Mouse (Mus musculus) heart, adult 18-20 months (tissue): Measurements from ENCODE around the gene Taok1. TPM values are rescaled to one million over a fixed set of nuclear protein-coding genes. Genes with fewer than 3 reads are reported as not detected.
A peak's percentile ranks its signal among the peaks of the same experiment; 100 is the strongest.
"Not testable (repeated sequence)": the region's sequence is repeated elsewhere in the genome, so short reads cannot be mapped to it uniquely, and the experiment has no call there.

Experiments
- DNase-seq, 2 experiments: peaks; one replicate each; pipeline ENCODE4 v3.0.0; 2021 to 2022; ENCODE audit warnings: mixed read lengths in 1 of 2
- long read RNA-seq, 2 experiments: library from polyadenylated mRNA; stranded (forward); transcript quantifications; one replicate each; pipeline ENCODE4 v2.0.0; 2021
- total RNA-seq, 2 experiments: library from RNA; stranded (reverse); gene quantifications; 2 replicates each; pipeline ENCODE4 v1.2.3; 2021

The Taok1 gene
- 10 to 100 TPM; 53.3 to 54.0 TPM for total RNA-seq
- long read RNA-seq, experiment 1, full-length matches to known transcripts = 1 of 7 reads
- long read RNA-seq, experiment 1, partial matches to known transcripts = 0 of 7 reads
- long read RNA-seq, experiment 1, other reads (novel, unspliced or antisense) = 6 of 7 reads
- long read RNA-seq, experiment 2, full-length matches to known transcripts = 2 of 5 reads
- long read RNA-seq, experiment 2, partial matches to known transcripts = 0 of 5 reads
- long read RNA-seq, experiment 2, other reads (novel, unspliced or antisense) = 3 of 5 reads

DNA sequence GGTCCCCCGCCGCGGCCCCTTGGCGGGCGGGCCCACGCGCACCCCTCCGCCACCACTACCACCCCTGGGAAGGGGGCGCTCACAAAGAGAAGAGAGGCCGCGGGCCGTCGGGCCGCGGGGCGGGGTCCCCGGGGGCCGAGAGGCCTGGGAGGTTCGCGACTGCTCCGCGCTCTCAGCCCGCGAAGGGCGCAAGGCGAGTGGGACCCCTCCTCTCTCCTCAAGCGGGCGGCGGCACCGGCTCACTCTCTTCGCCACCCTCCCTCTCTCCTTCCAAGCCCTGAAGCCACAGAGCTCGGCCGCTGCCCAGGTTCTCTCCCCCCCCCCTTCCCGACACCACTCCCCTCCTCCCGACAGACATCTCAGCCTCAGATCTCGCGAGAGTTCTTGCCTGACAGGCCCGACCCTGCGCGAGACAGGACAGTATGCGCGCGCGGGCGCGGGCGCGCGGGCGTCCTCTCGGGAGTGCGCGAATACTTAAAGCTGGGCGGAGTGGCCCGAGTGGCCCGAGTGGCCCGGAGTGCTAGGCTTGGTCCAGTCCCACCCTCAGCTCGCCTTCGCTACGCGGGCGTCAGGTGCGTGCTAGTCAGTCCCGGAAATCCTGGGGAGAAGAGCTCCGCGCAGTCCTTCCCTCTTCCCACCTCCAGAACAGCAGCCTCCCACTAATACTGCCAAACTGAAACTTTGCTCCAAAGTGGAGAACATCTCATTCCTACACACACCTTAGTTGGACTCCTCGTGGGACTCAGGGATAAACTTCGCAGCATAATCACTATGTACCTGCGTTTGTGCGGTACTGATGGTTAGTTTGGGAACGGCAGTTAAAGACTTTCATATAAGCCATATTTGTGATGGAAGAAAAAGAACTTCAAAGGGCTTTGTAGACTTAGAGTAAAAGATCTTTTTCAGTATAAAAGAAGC lies at the start of gene Taok1:
Gene Taok1, minus strand, starts transcription at position 278 of the 918 bp plus-strand sequence.
- peak; percentile 97 to 98 for DNase-seq

DNA sequence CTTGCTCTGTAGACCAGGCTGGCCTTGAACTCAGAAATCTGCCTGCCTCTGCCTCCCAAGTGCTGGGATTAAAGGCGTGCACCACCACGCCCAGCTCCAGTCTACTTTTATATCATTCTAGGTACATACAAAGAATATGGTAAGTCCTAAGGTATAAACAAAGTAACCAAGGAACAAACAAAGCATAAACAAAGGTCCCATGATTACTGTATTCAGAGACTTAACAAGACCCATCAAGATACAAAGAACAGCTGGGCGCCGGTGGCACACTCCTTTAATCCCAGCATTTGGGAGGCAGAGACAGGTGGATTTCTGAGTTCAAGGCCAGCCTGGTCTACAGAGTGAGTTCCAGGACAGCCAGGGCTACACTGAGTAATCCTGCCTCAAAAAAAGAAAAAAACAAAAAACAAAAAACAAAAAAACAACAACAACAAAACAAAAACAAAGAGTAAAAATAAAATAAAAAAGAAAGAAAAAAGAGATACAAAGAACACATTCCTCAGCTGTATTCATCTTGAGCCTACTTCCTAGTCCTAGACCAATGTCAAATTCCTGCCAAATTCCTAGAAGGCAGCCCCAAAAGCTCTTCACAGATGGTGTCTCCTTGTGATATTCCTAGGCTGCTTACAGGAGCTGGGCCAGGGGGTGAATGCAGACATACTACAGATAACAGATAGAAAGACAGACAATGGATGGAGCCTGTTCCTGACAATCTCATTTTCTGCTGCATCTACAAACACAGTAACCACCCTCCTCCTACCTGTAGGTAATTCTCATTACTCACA lies 46.0 kb upstream of the Taok1 start:
- not testable (repeated sequence) for DNase-seq

DNA sequence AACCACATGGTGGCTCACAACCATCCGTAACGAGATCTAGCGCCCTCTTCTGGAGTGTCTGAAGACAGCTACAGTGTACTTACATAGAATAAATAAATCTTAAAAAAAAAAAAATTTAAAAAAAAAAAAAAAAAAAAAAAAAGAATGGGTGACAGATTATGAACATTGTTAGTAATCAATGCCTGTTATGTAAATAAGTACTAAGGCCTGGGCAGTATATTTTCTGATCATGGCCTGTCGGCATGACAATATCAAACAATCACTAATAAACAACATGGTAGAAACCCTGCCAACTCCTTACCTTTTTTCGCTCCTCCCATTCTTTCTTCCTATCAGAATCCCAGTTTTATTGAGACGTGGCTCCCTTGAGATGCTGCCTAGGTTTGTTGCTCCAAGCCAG lies 44.9 kb upstream of the Taok1 start:
- no peak for DNase-seq

DNA sequence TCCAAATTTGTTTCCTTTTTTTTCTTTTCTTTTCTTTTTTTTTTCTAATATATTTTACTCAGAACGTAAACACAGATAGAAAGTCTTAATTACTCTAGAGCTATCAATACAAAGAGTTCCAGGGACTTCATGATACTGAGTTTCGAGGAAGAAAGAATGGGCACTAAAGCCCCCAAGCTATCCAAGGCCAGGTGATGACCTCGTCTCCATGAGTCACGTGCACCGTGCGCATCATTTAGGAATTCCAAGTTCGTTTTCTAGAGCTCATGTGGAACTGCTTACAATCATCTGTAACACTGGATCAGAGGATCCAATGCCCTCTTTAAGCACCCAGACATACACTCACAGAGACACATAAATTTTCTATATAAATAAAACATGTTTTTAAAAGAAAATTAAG lies 41.3 kb upstream of the Taok1 start:
- no peak for DNase-seq

DNA sequence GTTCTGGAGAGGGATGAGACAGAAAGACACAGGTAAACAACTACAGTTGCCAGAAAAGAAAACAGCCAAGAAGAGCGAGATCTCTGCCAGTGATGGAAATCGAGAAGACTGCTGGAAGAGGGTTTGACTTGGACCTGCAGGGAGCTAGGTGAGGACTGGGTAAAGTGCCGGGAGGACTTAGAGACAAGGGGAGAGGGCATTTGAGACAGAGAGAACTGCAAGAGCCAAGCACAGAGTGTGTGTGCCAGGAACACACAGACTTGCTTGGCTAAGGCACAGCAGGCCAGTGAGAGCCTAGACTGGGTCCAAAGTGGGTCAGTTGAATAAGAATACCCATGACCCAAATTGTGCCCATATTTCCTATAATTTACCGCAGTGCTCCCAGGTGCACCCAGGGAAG lies 37.9 kb upstream of the Taok1 start:
- peak; percentile 18 to 37 for DNase-seq

DNA sequence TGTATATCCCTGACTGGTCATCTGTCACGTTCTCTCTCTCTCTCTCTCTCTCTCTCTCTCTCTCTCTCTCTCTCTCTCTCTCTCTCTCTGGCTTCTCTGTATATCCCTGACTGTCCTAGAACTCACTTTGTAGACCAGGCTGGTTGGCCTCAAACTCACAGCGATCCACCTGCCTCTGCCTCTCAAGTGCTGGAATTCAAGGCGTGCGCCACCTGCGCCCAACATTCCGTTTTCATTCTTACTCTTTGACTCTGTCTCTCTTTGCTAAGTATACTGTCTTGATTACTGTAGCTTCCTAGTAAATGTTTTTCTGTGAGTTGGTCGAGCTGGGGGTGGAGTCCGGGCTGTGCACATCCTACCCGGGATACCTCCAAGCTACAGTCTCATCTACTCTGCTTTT lies 33.8 kb upstream of the Taok1 start:
- no peak for DNase-seq

DNA sequence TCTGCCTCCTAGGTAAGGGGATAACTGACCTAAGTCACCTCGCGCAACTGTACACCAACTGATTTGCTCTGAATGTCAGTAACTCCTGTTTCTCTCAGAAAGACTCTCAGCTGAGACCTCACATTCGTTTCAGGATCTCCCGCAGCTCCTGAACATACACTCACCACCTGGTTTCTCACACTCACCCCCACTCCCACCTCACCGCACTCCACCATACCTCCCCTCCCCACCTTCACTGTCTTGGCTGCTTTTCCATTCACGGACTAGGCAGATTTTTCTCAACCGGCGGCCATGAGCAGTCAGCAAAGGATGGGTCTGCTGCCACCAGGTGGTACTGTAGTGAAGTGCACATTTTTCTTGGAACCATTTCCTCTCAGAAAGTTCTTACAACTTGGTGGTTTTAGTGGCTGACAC lies 22.6 kb upstream of the Taok1 start:
- peak; percentile 78 to 91 for DNase-seq

DNA sequence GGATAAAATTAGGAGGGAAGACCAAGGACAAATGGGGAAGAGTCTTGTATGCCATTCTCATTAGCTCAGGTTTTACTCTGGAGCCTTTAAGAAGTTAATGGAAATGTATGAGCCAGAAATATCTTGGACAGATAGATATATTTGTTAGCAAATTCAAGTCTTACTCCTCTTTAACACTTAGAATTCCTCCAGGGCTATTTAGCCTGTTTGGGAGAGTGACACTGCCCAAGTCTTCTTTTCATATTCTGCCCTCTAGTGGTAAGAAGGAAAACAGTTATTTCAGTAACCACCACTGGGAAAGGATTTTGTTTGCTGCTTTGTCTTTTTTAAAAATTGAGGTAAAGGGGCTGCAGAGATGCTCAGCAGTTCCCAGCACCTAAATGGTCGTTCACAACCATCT lies 21.9 kb upstream of the Taok1 start:
- DNase-seq = peak in 1 of 2 experiments; percentile 46

DNA sequence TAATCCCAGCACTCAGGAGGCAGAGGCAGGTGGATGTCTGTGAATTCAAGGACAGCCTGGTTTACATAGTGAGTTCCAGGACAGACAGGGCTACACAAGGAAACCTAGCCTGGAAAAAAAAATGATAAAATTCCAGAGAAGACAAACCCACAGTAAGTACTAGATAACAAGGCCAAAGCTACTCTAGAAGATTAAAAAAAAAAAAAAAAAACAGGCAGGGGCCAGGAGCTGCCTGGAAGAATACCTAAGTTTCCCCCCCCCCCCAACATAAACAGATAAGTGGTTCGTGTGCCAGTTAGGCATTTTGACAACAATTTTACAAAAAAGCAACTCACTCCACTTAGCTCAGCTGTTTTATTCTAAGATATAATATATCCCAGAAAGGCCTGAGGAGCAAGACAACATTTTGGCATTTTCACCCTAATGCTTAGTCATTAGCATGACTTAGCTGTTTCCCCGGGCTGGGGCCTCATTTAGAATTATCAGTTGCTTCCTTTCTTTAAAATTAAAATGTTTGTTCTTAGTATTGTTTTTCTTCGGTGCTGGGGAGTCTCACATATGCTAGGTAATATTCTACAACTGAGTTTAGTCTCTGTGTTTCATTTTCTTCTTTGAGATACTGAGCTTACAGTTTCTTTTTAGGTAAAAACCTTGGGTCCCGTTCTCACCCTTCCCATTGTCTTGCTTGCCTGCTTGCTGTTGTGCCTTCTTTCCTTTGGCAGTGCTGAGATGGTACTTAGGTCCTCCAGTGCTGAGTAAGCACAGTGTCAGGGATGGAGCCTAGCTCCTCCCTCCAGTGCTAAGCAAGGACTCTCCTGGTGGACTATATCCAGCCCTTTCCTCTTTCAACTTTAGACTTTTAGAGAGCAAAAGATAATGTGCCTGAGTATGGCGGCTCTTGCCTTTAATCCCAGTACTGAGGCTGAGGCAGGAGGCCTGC lies 19.3 kb upstream of the Taok1 start:
- DNase-seq = no peak

DNA sequence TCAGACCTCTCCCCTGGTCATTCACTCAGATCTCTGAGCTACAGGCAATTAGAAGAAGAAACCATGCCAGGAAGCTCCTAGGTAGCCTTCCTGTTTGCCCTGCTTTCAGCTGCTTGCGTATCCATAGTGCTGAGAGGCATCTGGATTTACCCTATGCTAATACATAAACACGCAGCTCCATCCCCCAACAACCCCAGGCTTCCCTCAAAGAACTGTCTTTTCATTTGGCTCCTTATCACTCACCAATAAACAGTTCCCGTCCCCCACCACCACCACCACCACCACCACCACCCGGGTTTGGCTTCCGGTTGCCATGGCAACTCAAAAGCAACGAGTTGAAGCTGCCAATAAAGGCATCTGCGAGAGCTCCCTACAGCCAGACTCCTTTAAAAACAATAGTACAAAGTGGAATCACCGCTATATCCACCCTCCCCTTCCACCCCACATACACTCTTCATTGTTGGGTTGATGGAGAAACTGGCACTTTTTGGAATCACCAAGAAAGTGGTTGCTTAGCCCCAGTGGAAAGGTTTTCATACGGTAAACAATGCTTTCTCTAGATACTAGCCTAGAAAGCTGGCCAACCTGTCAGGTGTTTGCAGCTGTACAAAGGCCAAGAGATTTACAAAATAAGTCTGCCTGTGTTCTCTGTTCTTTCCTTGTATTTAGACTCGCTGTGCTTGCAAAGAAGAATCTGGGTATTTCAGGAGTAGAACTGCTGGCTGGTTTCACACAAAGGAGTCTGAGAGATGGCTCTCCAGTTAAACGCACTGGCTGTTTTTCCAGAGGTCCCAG lies 17.6 kb upstream of the Taok1 start:
- peak; percentile 38 to 43 for DNase-seq

DNA sequence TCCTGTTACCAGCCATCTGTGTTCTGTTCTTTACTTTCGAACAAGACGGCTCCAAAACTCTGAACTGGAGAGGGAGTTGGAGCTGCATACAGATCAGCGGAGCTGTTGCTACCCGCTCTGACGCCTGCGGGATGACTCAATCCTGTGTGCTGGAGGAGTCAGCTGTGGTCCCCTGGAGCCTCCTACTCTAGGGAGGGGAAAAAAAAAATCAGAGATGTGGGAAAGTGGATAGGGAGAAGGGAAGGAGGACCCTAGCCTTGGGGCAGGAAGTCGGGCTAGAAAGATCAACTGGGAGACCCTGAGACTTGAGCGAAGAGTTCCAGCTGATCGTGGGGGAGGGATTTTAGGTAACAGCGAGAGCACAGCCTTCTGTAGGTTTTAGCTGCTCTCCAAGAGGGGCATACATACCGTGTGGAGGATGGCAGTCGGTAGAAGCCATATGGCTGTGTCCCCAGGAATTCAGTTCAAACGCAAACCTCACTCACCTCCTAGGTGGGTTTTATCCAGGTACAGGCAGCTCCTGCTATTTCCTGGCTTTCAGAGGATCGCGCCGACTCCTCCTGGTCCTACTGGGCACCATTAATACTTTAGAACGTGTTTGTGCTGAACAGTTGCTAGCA lies 16.9 kb upstream of the Taok1 start:
- peak; percentile 57 to 58 for DNase-seq

DNA sequence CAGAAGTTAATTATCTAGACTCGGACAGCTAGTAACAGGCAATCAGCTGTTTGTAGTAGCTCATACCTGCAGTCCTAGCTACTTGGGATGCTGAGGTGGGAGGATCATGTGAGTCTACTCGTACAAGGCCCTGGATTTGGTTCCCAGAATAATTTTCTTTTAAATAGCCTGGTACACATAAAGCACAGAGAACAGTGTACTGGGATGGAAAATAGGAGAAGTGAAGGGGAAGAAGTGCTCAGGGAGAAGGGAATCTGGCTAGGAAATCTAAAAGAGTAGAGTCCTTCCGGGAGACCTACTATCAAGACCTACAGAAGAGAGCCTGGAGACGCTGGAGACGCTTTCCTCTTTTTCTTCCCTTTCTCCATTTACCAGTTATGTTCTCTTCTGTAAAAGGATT lies 16.4 kb upstream of the Taok1 start:
- no peak for DNase-seq

DNA sequence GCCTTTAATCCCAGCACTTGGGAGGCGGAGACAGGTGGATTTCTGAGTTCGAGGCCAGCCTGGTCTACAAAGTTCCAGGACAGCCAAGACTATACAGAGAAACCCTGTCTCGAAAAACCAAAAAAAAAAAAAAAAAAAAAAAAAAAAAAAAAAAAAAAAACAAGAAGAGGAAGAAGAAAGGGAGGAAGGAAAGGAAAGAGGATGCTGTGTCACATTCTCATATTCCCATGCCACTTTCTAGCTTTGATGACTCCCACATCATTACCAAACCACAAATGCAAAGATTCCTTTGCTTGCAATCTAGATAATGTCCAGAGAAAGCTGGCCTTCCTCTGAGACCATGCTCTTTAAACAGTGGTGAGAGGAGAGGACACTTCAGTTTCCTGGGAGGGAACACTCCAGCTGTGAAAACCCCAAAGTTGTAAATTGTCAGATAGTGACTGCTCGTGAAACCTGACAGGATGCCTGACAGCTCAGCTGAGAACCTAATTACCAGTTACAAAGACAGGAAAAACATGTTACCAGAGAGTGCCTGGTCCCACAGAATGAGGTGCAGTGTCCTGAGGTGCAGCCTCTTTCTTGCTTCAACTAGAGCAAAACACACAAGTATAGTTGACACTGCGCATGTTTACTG lies 14.4 kb upstream of the Taok1 start:
- DNase-seq = no peak

DNA sequence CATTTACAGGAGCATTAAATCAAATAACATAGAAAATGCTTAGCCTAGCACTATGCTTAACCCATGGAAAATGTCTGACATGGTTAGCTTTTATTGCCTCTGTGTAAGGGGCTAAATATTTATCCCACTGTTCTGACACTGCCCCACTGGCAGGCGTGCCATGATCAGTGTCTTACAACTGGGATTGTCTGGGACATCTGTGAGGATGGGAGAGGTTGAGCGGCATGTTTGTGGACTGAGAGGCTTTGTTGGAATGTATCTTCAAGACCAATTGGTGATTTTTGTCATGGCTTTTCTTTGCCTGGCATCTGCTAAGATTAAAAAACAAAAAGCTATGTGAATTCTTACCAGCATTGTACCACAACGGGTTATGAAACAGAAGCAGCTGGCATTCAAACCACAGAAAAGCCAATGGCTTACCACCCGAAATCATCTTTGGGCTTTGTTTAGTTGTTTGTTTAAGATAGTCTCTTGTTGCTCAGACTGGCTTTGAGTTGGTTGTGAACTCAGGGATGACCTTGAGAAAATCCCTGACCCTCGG lies 7.5 kb upstream of the Taok1 start:
- DNase-seq = no peak

DNA sequence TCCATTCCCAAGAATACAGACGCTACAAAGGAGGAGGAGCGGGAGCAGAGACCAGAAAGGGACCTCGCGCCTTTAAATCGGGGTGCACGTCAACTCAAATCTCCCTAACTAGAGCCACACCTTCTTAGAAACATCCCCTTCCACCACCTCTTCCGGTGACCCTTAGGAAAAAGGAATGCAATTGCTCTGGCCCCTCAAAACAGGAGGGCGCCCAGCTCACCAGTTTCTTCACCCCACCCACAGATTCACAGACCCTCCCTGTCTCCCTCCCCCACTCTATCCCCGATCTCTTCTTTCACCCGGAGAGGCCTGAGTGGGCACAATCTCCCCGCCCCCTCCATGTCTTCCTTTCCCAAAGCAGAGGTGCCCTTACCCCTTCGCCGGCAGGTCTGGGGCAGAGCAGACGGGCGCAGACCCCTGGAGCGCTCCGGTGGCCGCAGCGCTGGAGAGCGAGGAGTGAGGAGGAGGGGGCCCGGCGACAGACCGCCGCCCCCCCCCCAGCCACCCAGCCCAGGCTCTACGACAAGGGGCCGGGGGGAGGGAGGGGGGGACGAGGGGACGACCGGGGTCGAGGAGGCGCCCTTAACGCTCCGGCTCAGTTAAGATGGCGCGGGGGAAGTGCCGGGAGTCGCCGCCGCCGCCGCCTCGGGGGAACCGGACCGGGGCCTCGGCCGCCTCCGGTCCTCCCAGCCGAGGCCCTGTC lies 629 bp downstream of the Taok1 start:
- DNase-seq = peak; percentile 61 to 66

DNA sequence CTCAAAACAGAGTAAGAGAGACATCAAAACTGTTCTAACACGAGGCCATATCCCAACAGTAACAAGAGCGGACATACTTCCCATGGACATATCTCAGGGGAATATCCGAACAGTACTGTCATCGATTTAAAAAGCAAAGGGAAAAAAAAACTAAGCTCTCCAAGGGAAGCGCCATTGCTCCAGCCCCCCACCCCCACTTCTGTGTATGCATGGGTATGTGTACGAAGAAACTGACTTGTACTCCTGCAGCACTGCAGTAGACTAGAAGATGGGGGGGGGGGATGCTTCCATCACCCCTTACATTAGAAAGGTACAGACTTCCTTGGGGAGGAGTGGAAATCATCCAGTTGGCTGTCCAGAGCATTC lies 1.2 kb downstream of the Taok1 start:
- no peak for DNase-seq

DNA sequence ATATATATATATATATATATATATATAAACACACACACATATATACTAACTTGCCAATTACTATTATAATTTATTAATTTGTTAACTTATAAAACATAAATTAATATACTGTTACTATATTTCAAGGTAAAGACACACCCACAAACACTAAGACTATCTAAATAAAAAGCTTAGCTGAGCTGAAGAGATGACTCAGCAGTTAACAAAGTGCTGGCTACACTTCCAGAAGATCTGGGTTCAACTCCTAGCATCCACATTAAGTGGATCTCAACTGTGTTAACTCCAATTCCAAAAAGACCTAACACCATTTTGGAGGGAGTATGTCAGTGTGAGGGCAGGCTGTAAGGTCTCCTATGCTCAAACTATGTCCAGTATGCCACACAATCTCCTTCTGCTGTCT lies 10.3 kb downstream of the Taok1 start:
- no peak for DNase-seq

DNA sequence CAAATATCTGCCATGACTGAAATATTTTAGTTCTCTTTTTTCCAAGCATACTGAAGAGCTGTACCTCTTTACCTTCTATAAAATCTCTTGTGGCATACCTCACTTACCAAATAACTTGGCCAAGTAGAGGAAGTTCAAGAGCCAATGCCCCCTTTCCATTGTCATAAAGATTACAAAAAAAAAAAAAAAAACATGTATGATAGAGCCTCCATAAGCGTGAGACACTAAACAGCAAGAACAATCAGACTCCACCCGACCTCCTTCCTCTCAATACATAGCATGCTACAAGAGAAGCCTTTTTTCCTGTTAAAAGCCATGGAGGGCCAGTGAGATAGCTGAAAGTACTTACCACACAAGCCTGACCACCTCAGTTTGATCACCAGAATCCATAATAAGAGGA lies 16.2 kb downstream of the Taok1 start:
- DNase-seq = no peak

DNA sequence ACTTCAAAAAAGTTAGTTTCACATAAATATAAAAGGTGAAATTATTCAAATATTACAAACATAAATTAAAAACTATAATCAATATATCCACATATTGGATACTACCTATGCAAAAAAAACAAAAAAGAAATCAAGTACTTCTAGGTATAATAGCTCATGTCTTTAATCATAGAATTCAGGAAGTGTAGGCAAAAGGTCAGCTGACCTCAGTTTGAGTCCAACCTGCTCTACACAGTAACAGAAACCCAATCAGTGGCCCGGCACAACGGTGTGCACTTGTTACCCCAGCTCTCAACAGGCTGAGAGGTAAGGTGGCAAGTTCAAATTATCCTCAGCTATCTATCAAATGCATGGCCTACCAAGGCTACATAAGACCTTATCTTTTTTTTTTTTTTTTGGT lies 16.8 kb downstream of the Taok1 start:
- no peak for DNase-seq
